Mouse (Mus musculus) frontal cortex, postnatal 10 days (tissue): ENCODE data around the gene Slc17a7.
"Not testable (repeated sequence)": the region's sequence is repeated elsewhere in the genome, so short reads cannot be mapped to it uniquely, and the experiment has no call there.

Experiments
- DNase-seq, 2 experiments: peaks; one replicate each; pipeline ENCODE4 v3.0.0; 2022; ENCODE audit warnings: low spot score in 2 of 2, mixed read lengths in 1 of 2

The Slc17a7 gene

GRCm38 (mm10) chr7:45133446-45134159 lies 30.1 kb upstream of the Slc17a7 start:
- no peak for DNase-seq

GRCm38 (mm10) chr7:45134544-45135026 lies 29.2 kb upstream of the Slc17a7 start:
- no peak for DNase-seq

GRCm38 (mm10) chr7:45135370-45135769 lies 28.4 kb upstream of the Slc17a7 start:
- DNase-seq = no peak

- peak; percentile 71 to 85 for DNase-seq
These were observed 27.7 kb upstream of the Slc17a7 start, which contains the start of the genes Gm45713 and Flt3l for GRCm38 (mm10) chr7:45135993-45136567. Gm45713 (minus strand) TSS chr7:45136231. Flt3l (minus strand) TSS chr7:45136432.

- no peak for DNase-seq
These were observed 26.4 kb upstream of the Slc17a7 start for GRCm38 (mm10) chr7:45137171-45138006.

- DNase-seq = no peak
These were observed 25.3 kb upstream of the Slc17a7 start for GRCm38 (mm10) chr7:45138403-45138802.

- no peak for DNase-seq
These were observed 23.6 kb upstream of the Slc17a7 start for GRCm38 (mm10) chr7:45139904-45140723.

- no peak for DNase-seq
These were observed 22.4 kb upstream of the Slc17a7 start for GRCm38 (mm10) chr7:45141319-45141718.

- no peak for DNase-seq
These were observed 21.8 kb upstream of the Slc17a7 start for GRCm38 (mm10) chr7:45141914-45142313.

- no peak for DNase-seq
These were observed 19.2 kb upstream of the Slc17a7 start for GRCm38 (mm10) chr7:45144368-45145174.

GRCm38 (mm10) chr7:45145460-45145859 lies 18.3 kb upstream of the Slc17a7 start:
- DNase-seq = no peak

- DNase-seq = no peak
These were observed 16.5 kb upstream of the Slc17a7 start for GRCm38 (mm10) chr7:45147267-45147666.

- DNase-seq = no peak
These were observed 15.8 kb upstream of the Slc17a7 start for GRCm38 (mm10) chr7:45147899-45148298.

- no peak for DNase-seq
These were observed 15.1 kb upstream of the Slc17a7 start for GRCm38 (mm10) chr7:45148534-45149098.

- no peak for DNase-seq
These were observed 14.2 kb upstream of the Slc17a7 start for GRCm38 (mm10) chr7:45149545-45149944.

- DNase-seq = no peak
These were observed 13.4 kb upstream of the Slc17a7 start for GRCm38 (mm10) chr7:45150321-45150720.

GRCm38 (mm10) chr7:45151303-45151702 lies 12.4 kb upstream of the Slc17a7 start:
- no peak for DNase-seq

GRCm38 (mm10) chr7:45153052-45153451 lies 10.7 kb upstream of the Slc17a7 start:
- DNase-seq = not testable (repeated sequence)

GRCm38 (mm10) chr7:45153586-45153985 lies 10.2 kb upstream of the Slc17a7 start:
- no peak for DNase-seq
